In the genomic region with DNA sequence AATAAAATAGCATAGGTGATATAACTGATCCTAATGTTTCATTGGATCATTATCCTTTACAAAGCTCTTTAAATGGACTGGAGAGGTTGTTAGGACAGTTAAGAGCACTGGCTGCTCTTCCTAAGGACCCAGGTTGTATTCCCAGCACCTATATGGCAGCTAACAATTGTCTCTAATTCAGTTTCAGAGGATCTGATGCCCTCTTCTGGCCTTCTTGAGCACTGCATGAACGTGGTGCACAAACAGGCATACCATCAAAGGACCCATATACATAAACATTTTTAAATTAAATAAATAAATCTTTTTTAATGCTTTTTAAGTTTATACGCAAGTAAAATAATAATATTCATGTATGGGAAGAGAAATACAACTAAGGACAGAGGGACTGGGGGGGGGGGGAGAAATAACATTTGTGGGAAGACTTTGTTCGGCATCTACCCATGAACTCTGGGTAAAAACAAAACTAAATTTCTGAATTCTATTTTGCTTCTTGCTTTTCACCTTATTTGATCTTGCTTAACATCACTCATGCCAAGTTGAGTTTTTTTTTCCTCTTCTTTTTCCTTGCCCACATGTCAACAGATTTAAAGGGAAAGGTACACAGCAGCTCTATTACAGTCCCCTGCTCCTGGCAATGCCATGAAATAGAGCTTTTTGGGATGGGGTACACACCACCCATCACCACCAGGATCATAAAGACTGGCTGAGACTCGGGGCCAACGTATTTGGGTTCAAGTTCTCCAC, we compare ENCODE assay signal across 22 mouse cellular contexts. TPM values are rescaled to one million over a fixed set of nuclear protein-coding genes. Genes with fewer than 3 reads are reported as not detected.
DNase-seq lines count a peak whose midpoint lies in the region; ATAC-seq and TF ChIP-seq lines count a peak whose summit lies in the region.
"Had no signal": no experiment of that assay in that cellular context is flagged by ENCODE, and none has a peak within 500 bp of the region (broad histone marks: within the 10 kb centered on the region; RNA-seq: fewer than 3 reads in every experiment).

No protein-coding gene starts in this region.

- peaks cover 8% of the 10 kb centered on the region; the same call in 1 of the 2 replicates for H3K4me1 ChIP-seq in forebrain, postnatal 0 days (ENCODE audit: insufficient read depth)
- peaks cover 5% of the 10 kb centered on the region for H3K4me1 ChIP-seq in forebrain, embryonic 16.5 days (replicated peaks; ENCODE audit: control insufficient read depth, insufficient read depth, low read length)
- H3K4me1 ChIP-seq in liver, embryonic 14.5 days (replicated peaks; ENCODE audit: control insufficient read depth in 2 of 2, insufficient read depth in 2 of 2, low read length in 1 of 2) = 0 out of 4 replicates have a peak, but pooled peaks cover 0 to 2% of the 10 kb centered on the region in 2 experiments
- no peaks in the 10 kb centered on the region for H3K4me1 ChIP-seq in liver, embryonic 12.5 days
- H3K4me1 ChIP-seq in heart, embryonic 12.5 days (replicated peaks) = peaks cover 7% of the 10 kb centered on the region; the same call in 1 of the 2 replicates
- H3K4me1 ChIP-seq: embryonic facial prominence, embryonic 10.5 days; hindbrain, embryonic 12.5 days; stomach, embryonic 15.5 days had no signal

- no peak for TF ChIP-seq EP300 in liver, embryonic 14.5 days (IDR thresholded peaks at IDR 0.05; ENCODE audit: low read depth)

- no peak overlapping the region for H3K9ac ChIP-seq in forebrain, postnatal 0 days
- no peak overlapping the region for H3K9ac ChIP-seq in forebrain, embryonic 16.5 days (replicated peaks; ENCODE audit: low read depth, low read length)
- no peak overlapping the region for H3K9ac ChIP-seq in liver, embryonic 14.5 days (replicated peaks)
- H3K9ac ChIP-seq in liver, embryonic 12.5 days = no peak overlapping the region
- H3K9ac ChIP-seq in heart, embryonic 12.5 days = no peak overlapping the region
- H3K9ac ChIP-seq: hindbrain, embryonic 12.5 days; stomach, embryonic 15.5 days had no signal

- H3K4me2 ChIP-seq in forebrain, postnatal 0 days (ENCODE audit: low read depth) = no peak overlapping the region
- no peak overlapping the region for H3K4me2 ChIP-seq in forebrain, embryonic 16.5 days (ENCODE audit: low read length)
- H3K4me2 ChIP-seq in liver, embryonic 14.5 days (ENCODE audit: low read depth) = no peak overlapping the region
- H3K4me2 ChIP-seq in liver, embryonic 12.5 days = no peak overlapping the region
- no peak overlapping the region for H3K4me2 ChIP-seq in heart, embryonic 12.5 days
- H3K4me2 ChIP-seq: hindbrain, embryonic 12.5 days; stomach, embryonic 15.5 days had no signal

- WGBS in forebrain, postnatal 0 days = 82% methylated on average over 5 of the region's 5 CpGs
- 78% methylated on average over 5 of the region's 5 CpGs for WGBS in forebrain, embryonic 16.5 days
- WGBS in liver, embryonic 14.5 days (ENCODE audit: insufficient replicate concordance) = 58% methylated on average over 5 of the region's 5 CpGs
- 59% methylated on average over 5 of the region's 5 CpGs for WGBS in liver, embryonic 12.5 days (ENCODE audit: insufficient replicate concordance)
- 70% methylated on average over 5 of the region's 5 CpGs for WGBS in heart, embryonic 12.5 days

- no peaks in the 10 kb centered on the region for H3K36me3 ChIP-seq in forebrain, postnatal 0 days (ENCODE audit: insufficient read depth)
- H3K36me3 ChIP-seq in forebrain, embryonic 16.5 days (ENCODE audit: control insufficient read depth, insufficient read depth) = no peaks in the 10 kb centered on the region
- H3K36me3 ChIP-seq in liver, embryonic 14.5 days (replicated peaks; ENCODE audit: control insufficient read depth, insufficient read depth, low read depth) = no peaks in the 10 kb centered on the region
- no peaks in the 10 kb centered on the region for H3K36me3 ChIP-seq in liver, embryonic 12.5 days
- no peaks in the 10 kb centered on the region for H3K36me3 ChIP-seq in heart, embryonic 12.5 days
- H3K36me3 ChIP-seq: embryonic facial prominence, embryonic 10.5 days; hindbrain, embryonic 12.5 days; stomach, embryonic 15.5 days had no signal

- no peaks in the 10 kb centered on the region for H3K9me3 ChIP-seq in forebrain, postnatal 0 days (ENCODE audit: low read length)
- H3K9me3 ChIP-seq in forebrain, embryonic 16.5 days (ENCODE audit: control insufficient read depth, low read length) = no peaks in the 10 kb centered on the region
- no peaks in the 10 kb centered on the region for H3K9me3 ChIP-seq in liver, embryonic 14.5 days (ENCODE audit: control insufficient read depth, low read length)
- H3K9me3 ChIP-seq in liver, embryonic 12.5 days (replicated peaks) = no peaks in the 10 kb centered on the region
- H3K9me3 ChIP-seq in heart, embryonic 12.5 days (replicated peaks) = no peaks in the 10 kb centered on the region
- H3K9me3 ChIP-seq: embryonic facial prominence, embryonic 10.5 days; hindbrain, embryonic 12.5 days; stomach, embryonic 15.5 days had no signal

- no peak for ATAC-seq in forebrain, postnatal 0 days
- ATAC-seq in forebrain, embryonic 16.5 days = no peak
- no peak for ATAC-seq in liver, embryonic 14.5 days (ENCODE audit: insufficient read depth)
- no peak for ATAC-seq in liver, embryonic 12.5 days
- ATAC-seq in granulocyte monocyte progenitor cell, adult 5-6 weeks (replicated peaks; ENCODE audit: poor library complexity, severe bottlenecking) = no peak
- ATAC-seq in heart, embryonic 12.5 days (ENCODE audit: insufficient number of reproducible peaks, low FRiP score) = no peak
- ATAC-seq: forebrain, embryonic 14.5 days had no signal

- DNase-seq in forebrain, postnatal 0 days = no peak
- DNase-seq in liver, embryonic 14.5 days (ENCODE audit: low read depth in 3 of 3, low spot score in 3 of 3) = no peak
- peak; percentile 19 for DNase-seq in A20 (ENCODE audit: low read depth, low spot score)
- DNase-seq in adipocyte (ENCODE audit: low spot score) = peak; percentile 62
- DNase-seq: adrenal gland, postnatal 14 days; cerebellum, adult 11-12 months; cerebellum, postnatal 36 days; heart, adult 18-20 months; lung, adult 18-20 months; midbrain, embryonic 14.5 days; right cerebral cortex, adult 18-20 months; spleen, adult 18-20 months; thymus, postnatal 14 days had no signal

- 0 out of 2 replicates have a peak, but pooled peaks have one; percentile 9 for TF ChIP-seq CTCF in forebrain, postnatal 0 days (IDR thresholded peaks at IDR 0.05; ENCODE audit: low read depth)
- TF ChIP-seq CTCF in liver, embryonic 14.5 days (IDR thresholded peaks at IDR 0.05; ENCODE audit: low read depth) = peak; percentile 34; the same call in 1 of the 2 replicates

- H3K27me3 ChIP-seq in forebrain, postnatal 0 days (ENCODE audit: insufficient read depth, low read length) = no peaks in the 10 kb centered on the region
- H3K27me3 ChIP-seq in forebrain, embryonic 16.5 days (replicated peaks; ENCODE audit: control insufficient read depth, insufficient read depth, low read length) = no peaks in the 10 kb centered on the region
- no peaks in the 10 kb centered on the region for H3K27me3 ChIP-seq in liver, embryonic 14.5 days (ENCODE audit: control insufficient read depth, insufficient read depth, low read length)
- no peaks in the 10 kb centered on the region for H3K27me3 ChIP-seq in liver, embryonic 12.5 days (replicated peaks)
- H3K27me3 ChIP-seq in heart, embryonic 12.5 days (replicated peaks) = no peaks in the 10 kb centered on the region
- H3K27me3 ChIP-seq: hindbrain, embryonic 12.5 days; stomach, embryonic 15.5 days had no signal

- H3K4me3 ChIP-seq in forebrain, postnatal 0 days (ENCODE audit: low read depth, low read length) = no peak overlapping the region
- H3K4me3 ChIP-seq in forebrain, embryonic 16.5 days (replicated peaks; ENCODE audit: low read length) = no peak overlapping the region
- H3K4me3 ChIP-seq in liver, embryonic 14.5 days (ENCODE audit: insufficient read depth in 1 of 2, low read depth in 2 of 2, low read length in 2 of 2) = no peak overlapping the region
- no peak overlapping the region for H3K4me3 ChIP-seq in liver, embryonic 12.5 days
- no peak overlapping the region for H3K4me3 ChIP-seq in heart, embryonic 12.5 days
- H3K4me3 ChIP-seq: embryonic facial prominence, embryonic 10.5 days; erythroblast, embryonic 14.5 days; hindbrain, embryonic 12.5 days; stomach, embryonic 15.5 days had no signal

- H3K27ac ChIP-seq in forebrain, postnatal 0 days (ENCODE audit: low read depth, low read length) = no peak overlapping the region
- no peak overlapping the region for H3K27ac ChIP-seq in forebrain, embryonic 16.5 days (ENCODE audit: low read length)
- H3K27ac ChIP-seq in liver, embryonic 14.5 days = no peak overlapping the region
- H3K27ac ChIP-seq in liver, embryonic 12.5 days = no peak overlapping the region
- H3K27ac ChIP-seq in heart, embryonic 12.5 days (ENCODE audit: poor library complexity, severe bottlenecking) = no peak overlapping the region
- H3K27ac ChIP-seq: embryonic facial prominence, embryonic 10.5 days; hindbrain, embryonic 12.5 days; stomach, embryonic 15.5 days had no signal

RNA-seq across cellular contexts. Expression of a gene that starts 16.3 kb away (rescaled TPM):
- total RNA-seq in forebrain, postnatal 0 days (2014; rRNA removed) = 31.8 and 44.9 TPM in 2 replicates
- 12.9 and 18.5 TPM in 2 replicates for polyA plus RNA-seq in forebrain, postnatal 0 days (2015; fragmentation: Nextera tagmentation; extraction: Ambion mirVana)
- 21.7 and 23.9 TPM in 2 replicates for polyA plus RNA-seq in forebrain, embryonic 16.5 days (2015; fragmentation: Nextera tagmentation; extraction: Ambion mirVana)
- 0.49 and 0.73 TPM in 2 replicates for polyA plus RNA-seq in liver, embryonic 14.5 days (2012; rRNA removed)
- 1.4 and 1.6 TPM in 2 replicates for polyA plus RNA-seq in liver, embryonic 14.5 days (2014; fragmentation: Nextera tagmentation; extraction: Ambion mirVana)
- 2.9 and 3.1 TPM in 2 replicates for polyA plus RNA-seq in liver, embryonic 12.5 days (2016; fragmentation: Nextera tagmentation; extraction: Ambion mirVana)
- total RNA-seq in granulocyte monocyte progenitor cell, adult 5-6 weeks (2014; fragmentation: Nextera tagmentation) = 5.3 and 16.5 TPM in 2 replicates
- total RNA-seq in granulocyte monocyte progenitor cell, adult 5-6 weeks (2017) = 3.9 and 4.4 TPM in 2 replicates
- polyA plus RNA-seq in heart, embryonic 12.5 days (2016; fragmentation: Nextera tagmentation; extraction: Ambion mirVana) = 8.9 and 9.8 TPM in 2 replicates

RNA-seq across cellular contexts. Expression of a gene that starts 23.9 kb away (rescaled TPM):
- 0.10 and 0.31 TPM in 2 replicates for total RNA-seq in forebrain, postnatal 0 days (2014; rRNA removed)
- 0.27 and 0.30 TPM in 2 replicates for polyA plus RNA-seq in forebrain, postnatal 0 days (2015; fragmentation: Nextera tagmentation; extraction: Ambion mirVana)
- polyA plus RNA-seq in forebrain, embryonic 16.5 days (2015; fragmentation: Nextera tagmentation; extraction: Ambion mirVana) = 0.17 TPM in 1 of 2 replicates, not detected in the other
- polyA plus RNA-seq in liver, embryonic 14.5 days (2012; rRNA removed) = 0.49 and 0.52 TPM in 2 replicates
- polyA plus RNA-seq in liver, embryonic 14.5 days (2014; fragmentation: Nextera tagmentation; extraction: Ambion mirVana) = 0.29 and 0.67 TPM in 2 replicates
- 0.98 and 1.1 TPM in 2 replicates for polyA plus RNA-seq in liver, embryonic 12.5 days (2016; fragmentation: Nextera tagmentation; extraction: Ambion mirVana)
- total RNA-seq in granulocyte monocyte progenitor cell, adult 5-6 weeks (2014; fragmentation: Nextera tagmentation) = not detected in 2 replicates
- not detected in 2 replicates for total RNA-seq in granulocyte monocyte progenitor cell, adult 5-6 weeks (2017)
- 1.4 and 2.3 TPM in 2 replicates for polyA plus RNA-seq in heart, embryonic 12.5 days (2016; fragmentation: Nextera tagmentation; extraction: Ambion mirVana)
- polyA plus RNA-seq: erythroblast, embryonic 14.5 days had no signal

RNA-seq across cellular contexts. Expression of a gene that starts 55.6 kb away (rescaled TPM):
- 0.46 and 1.5 TPM in 2 replicates for total RNA-seq in forebrain, postnatal 0 days (2014; rRNA removed)
- 0.23 and 0.42 TPM in 2 replicates for polyA plus RNA-seq in forebrain, postnatal 0 days (2015; fragmentation: Nextera tagmentation; extraction: Ambion mirVana)
- 0.43 and 0.52 TPM in 2 replicates for polyA plus RNA-seq in forebrain, embryonic 16.5 days (2015; fragmentation: Nextera tagmentation; extraction: Ambion mirVana)
- 0.14 and 0.20 TPM in 2 replicates for polyA plus RNA-seq in liver, embryonic 14.5 days (2012; rRNA removed)
- polyA plus RNA-seq in liver, embryonic 14.5 days (2014; fragmentation: Nextera tagmentation; extraction: Ambion mirVana) = 0.08 TPM in 1 of 2 replicates, not detected in the other
- polyA plus RNA-seq in liver, embryonic 12.5 days (2016; fragmentation: Nextera tagmentation; extraction: Ambion mirVana) = 0.99 and 1.3 TPM in 2 replicates
- not detected in 2 replicates for total RNA-seq in granulocyte monocyte progenitor cell, adult 5-6 weeks (2014; fragmentation: Nextera tagmentation)
- total RNA-seq in granulocyte monocyte progenitor cell, adult 5-6 weeks (2017) = not detected in 2 replicates
- 2.8 and 3.1 TPM in 2 replicates for polyA plus RNA-seq in heart, embryonic 12.5 days (2016; fragmentation: Nextera tagmentation; extraction: Ambion mirVana)
- polyA plus RNA-seq: erythroblast, embryonic 14.5 days had no signal

Comparison
In these comparisons a context has a peak if more than half of its experiments do, and no peak if none do; other contexts are left out.
1. DNase-seq: peak in A20 (single experiment) and adipocyte (single experiment); none in forebrain, postnatal 0 days (single experiment) and liver, embryonic 14.5 days (0 of 3).